Mouse (Mus musculus) intestine, embryonic 16.5 days (tissue): Measurements from ENCODE around the gene Unc5b. TPM values are rescaled to one million over a fixed set of nuclear protein-coding genes. Genes with fewer than 3 reads are reported as not detected.

Experiments used
- polyA plus RNA-seq: library from polyadenylated mRNA; unstranded; fragments of >200 nt; fragmentation: Nextera tagmentation; extraction: Ambion mirVana; gene quantifications from 2 replicates; pipeline ENCODE4 v1.2.1, GENCODE M21; 2015

The Unc5b gene
- polyA plus RNA-seq, 1 experiment from 2014 or later: 4.6 TPM

Other genes with a start within 250 kb of the Unc5b start
- gene Cdh23, start 135.1 kb downstream of the Unc5b start, polyA plus RNA-seq: 0.33 and 0.67 TPM in 2 replicates
- 7.6 and 8.2 TPM in 2 replicates for gene Slc29a3, start 78.8 kb downstream of the Unc5b start, polyA plus RNA-seq